Mouse (Mus musculus): Measurements from ENCODE around the gene Sowaha. TPM values are rescaled to one million over a fixed set of nuclear protein-coding genes. Genes with fewer than 3 reads are reported as not detected.

Sowaha gene
- total RNA-seq, 2 experiments from 2014 or later: 0.28 to 0.30 TPM

GRCm38 (mm10) chr11:53472709-53473108 is 7.4 kb downstream of the Sowaha start:
- DNase-seq: no peak

GRCm38 (mm10) chr11:53469968-53470695 is 9.9 kb downstream of the Sowaha start, which contains the start of gene Gm9837:
Gene Gm9837 (minus strand): TSS chr11:53470479.
- peak; percentile 91 to 97 for DNase-seq

- DNase-seq: no peak
Measured at GRCm38 (mm10) chr11:53469294-53469967, 10.6 kb downstream of the Sowaha start.

DNA sequence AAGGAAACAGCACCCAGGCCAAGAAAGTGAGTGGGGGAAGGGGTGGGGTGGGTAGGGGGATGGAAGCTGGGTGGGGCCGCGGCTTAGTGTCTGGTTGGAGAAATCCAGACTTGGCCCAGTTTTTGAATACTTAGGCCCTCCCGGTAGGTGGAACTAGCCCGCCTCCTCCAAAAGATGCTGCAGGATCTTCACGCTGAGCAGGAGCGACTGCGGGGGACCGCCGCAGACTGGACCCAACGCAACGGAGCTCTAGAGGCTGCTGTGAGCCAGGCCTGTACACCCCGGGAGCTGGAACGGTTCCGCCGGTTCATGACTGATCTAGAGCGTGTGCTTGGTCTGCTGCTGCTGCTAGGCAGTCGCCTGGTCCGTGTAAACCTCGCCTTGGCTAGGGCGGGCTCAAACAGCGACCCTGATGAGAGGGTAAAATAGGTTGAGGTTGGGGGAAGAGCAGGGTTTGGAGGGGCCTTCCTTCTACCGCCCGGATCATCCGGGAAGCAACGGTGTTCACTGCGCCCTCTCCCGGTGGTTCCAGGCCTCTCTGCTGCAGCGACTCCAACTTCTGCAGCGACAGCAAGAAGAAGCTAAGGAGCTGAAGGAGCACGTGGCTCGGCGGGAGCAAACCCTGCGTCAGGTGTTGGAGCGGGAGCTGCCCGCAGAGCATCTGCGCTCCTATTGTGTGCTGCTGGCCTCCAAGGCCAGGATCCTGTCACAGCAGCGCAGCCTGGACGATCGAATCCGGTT is 13.7 kb downstream of the Sowaha start:
- DNase-seq: peak; percentile 72 to 88

GRCm38 (mm10) chr11:53463551-53464424 is 16.3 kb downstream of the Sowaha start:
- DNase-seq: no peak

DNA sequence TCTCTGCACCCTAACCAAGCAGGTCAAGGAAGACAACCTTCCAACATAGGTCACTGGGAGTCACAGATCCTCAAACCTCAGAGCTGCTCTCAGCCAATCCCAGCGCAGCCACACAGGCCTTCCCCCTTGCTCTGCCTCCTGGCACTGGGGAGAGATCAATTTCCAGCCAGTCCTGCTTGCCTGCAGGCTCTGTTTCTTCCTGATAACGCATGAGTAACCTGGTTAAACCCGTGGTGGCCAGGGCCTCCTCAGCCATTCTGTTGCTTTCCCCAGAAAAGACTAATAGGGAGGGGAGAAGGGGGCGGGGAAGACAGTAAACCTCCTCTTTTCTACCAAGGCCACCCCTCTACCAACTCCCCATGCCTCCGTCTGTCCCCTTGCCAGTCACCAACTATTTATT is 18.3 kb downstream of the Sowaha start:
- DNase-seq: no peak

GRCm38 (mm10) chr11:53460192-53460591 is 19.9 kb downstream of the Sowaha start:
- DNase-seq: no peak

GRCm38 (mm10) chr11:53458996-53459395 is 21.1 kb downstream of the Sowaha start:
- DNase-seq: no peak

DNA sequence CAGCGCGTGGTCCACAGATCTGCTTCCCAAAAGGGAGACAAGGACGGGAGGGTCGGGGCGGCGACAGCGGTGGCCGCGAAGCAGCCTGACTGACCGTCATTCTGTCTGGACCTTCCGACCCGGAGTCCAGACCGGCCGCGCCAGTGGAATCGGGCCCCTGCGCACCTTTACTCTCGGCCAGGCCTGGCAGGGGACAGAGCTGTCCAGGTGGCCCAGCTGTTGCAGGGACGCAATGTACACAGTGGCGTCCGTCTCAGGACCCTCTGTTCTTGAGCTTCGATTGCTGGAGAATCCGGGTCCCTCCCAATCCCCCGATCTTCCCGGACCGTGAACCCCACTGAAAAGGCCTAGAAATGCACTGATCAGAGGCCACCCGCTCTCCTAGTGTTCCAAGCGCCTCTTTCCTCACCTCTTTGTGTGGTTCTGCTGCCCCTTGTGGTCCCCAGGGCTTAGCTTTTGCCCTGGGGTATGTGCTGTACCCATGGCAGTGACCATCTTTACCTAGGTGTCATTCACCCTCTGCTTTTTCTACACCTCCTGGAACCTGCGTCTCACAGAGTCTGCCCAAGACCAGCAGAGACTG is 22.6 kb downstream of the Sowaha start:
- peak in 1 of 2 experiments; percentile 34 for DNase-seq

DNA sequence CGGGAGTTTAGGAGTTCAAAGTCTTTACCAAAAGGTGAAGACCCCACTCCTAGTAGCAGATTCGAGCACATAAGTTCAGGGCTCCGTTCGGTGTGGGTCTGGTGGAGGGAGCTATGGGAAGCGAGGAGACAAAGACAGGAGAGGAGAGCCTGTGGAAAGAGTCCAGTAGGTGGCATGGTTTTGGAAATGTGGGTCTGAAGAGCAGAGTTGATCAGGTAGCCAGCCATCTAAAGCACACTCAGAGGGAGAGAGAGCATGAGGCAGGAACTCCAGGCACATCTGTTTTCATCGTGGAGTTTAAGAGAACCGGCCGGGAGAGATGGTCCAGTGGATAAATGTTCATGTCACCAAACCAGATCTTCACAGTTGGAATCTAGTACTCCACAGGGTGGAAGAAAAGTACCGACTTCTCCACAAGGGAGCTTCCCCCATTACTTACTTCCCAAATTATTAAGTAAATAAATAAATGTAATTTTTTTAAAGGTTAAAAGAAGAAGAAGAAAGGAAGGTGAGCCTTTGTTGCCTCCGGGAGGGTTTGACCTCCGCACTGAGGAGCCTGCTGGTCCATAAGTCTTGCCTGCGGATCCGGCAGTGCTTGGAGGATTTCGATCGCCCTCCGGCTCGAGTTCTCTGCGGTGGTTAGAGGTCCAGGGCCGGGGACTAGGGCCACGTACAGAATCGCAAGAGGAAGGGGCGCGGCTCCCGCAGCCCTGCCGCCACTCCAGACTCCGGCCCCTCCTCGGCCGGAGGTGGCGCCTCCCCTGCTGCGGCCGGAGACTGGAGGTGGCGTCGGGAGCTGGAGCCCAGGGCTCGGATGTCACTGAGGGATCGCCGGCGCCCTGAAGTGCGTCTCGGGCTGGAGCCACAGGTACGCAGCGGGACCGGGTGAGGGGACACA is 23.4 kb downstream of the Sowaha start, which contains the start of the genes Gm10447 and Shroom1:
Gm10447 (minus strand) TSS at position 637 of the 898 bp plus-strand sequence.
Shroom1 (plus strand) TSS at position 732 of the 898 bp plus-strand sequence.
- DNase-seq: peak; percentile 66 to 75

- no peak for DNase-seq
Measured at GRCm38 (mm10) chr11:53453031-53453430, 27.0 kb downstream of the Sowaha start.

DNA sequence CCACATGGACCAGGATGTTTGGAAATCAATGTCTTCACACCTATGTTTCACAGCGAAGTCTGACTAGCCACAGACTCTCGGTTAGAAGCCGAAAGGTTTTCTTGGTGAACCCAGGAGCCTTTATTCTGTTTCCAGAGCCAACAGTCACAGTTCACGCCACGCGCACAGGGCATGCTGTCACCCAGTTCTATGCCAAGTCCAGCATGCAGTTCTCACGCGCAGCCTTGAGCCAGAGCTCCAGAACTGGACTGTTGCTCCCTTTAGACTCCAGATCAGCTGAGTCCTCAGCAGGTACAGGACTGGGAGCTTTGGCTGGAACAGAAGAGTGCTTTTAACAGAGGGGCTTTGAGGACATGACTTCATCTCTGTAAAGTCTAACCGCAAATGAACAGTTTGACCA is 27.7 kb downstream of the Sowaha start:
- DNase-seq: peak in 1 of 2 experiments; percentile 49

GRCm38 (mm10) chr11:53451361-53451760 is 28.7 kb downstream of the Sowaha start:
- no peak for DNase-seq

DNA sequence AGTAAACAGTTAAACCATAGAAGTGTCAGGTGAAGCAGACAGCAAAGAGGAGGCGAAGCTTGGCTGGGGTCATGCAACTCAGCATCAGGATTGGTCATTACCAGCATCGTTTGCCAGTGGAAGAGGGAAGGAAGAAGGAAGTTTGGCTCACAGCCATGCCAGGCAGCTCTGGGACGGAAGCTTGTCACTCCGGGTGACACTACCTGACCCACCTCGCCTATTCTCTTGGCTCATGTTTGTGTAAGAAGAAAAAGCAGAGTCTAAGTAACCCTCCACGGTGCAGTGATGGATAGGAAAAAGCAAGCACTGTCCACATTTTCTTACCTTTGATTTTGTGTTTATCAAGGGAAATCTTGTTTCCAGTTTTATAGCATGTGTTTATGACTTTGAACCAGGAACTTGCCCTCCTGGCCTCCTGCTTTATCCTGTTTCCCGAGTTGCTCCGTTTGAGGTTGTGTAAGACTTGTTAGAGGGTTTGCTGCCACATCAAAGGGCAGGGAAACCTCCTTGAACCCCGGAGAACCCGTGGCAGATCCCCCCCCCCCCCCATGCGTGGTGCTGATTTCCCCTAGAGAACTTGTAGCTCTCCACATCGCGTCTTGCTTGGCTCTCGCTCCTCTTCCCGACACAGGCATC is 29.9 kb downstream of the Sowaha start:
- DNase-seq: no peak

GRCm38 (mm10) chr11:53448529-53448928 is 31.5 kb downstream of the Sowaha start:
- peak; percentile 78 to 86 for DNase-seq

DNA sequence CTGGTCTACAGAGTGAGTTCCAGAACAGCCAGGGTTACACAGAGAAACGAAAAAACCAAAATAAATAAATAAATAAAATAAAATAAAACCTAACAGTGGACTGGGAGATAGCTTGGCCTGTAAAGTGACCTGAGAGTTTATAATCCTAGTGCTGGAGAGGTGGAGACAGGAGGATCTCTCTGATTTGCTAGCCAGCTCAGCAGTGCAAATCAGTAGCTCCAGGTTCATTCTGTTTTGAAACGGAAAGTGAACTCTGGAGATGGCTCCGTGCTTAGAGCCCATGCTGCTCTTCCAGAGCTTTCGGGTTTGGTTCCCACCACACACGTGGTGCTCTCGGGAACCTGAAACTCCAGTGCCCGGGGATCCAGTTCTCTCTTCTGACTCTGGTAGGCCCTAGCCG is 32.1 kb downstream of the Sowaha start:
- DNase-seq: no peak

DNA sequence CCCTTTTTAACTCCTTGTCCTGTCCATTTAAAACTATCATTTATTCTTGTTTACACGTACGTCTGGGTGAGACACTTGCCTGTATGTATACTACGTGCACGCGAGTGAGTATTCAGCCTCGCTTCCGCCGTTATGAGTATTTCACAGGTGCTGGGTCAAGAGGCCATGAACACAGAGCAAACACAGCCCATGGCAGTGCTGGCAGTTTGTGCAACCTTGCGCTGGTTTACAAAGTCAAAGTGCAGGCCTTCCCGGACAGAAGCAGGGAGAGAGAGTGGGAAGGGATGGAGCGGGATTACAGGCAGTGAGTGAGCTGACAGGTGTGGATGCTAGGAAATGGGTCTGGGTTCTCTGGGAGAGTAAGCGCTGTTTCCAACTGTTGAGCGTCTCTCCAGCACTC is 33.9 kb downstream of the Sowaha start:
- DNase-seq: no peak

GRCm38 (mm10) chr11:53445562-53445961 is 34.5 kb downstream of the Sowaha start:
- DNase-seq: no peak

DNA sequence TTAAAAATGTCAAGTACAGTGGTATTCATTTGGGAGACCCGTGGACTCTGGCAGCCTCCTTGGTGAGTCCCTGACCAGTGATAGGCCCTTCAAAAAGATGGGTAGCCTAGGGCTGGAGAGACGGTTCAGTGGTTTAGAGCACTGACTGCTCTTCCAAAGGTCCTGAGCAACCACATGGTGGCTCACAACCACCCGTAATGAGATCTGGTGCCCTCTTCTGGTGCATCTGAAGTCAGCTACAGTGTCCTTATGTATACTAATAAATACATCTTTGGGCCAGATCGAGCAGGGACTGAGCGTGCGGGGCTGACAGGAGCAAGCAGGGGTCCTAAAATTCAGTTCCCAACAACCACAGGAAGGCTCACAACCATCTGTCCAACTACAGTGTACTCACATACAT is 36.2 kb downstream of the Sowaha start:
- peak in 1 of 2 experiments; percentile 51 for DNase-seq

DNA sequence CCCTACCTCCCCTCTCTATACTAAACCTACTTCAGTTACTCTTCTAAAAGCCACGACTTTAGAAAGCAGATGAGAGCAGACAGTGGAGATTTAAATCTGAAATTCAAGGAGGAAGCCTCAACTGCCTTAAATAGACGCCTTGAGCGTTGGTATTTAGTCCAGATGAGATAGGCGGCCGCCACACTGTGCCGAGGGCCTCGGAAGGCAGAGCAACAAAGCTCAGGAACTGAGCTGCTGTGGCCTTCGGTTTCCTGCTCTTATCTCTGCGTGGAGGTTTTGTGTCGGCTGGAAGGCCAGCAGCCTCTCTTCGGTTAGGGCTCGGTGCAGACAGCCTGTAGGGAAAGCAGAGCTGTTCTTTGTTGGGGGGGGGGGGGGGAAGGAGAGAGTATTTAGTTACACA is 38.2 kb downstream of the Sowaha start:
- no peak for DNase-seq

All from heart, adult 18-20 months (tissue).